Mouse (Mus musculus) hindbrain, postnatal 0 days (tissue): ENCODE data around the gene Pcgf2. TPM values are rescaled to one million over a fixed set of nuclear protein-coding genes. Genes with fewer than 3 reads are reported as not detected.

ENCODE experiments used
- ATAC-seq: fragments of 200-750 bp; cut with Nextera tagmentation; 2 replicates; pipeline ENCODE4 v1.8.0; 2017; ENCODE audit warnings: mild to moderate bottlenecking, moderate TSS enrichment, moderate library complexity
- DNase-seq: peaks from one replicate; pipeline ENCODE4 v3.0.0-alpha.2; 2015; ENCODE audit warnings: low spot score
- H3K27ac ChIP-seq: fragments of 300-500 bp; sonication (generic); 2 replicates; pipeline ENCODE4 v1.5.1; 2014; ENCODE audit warnings: mild to moderate bottlenecking
- H3K27me3 ChIP-seq: fragments of 300-500 bp; sonication (generic); 2 replicates; pipeline ENCODE4 v1.6.1; 2014; ENCODE audit warnings: low read length, mixed read lengths; ENCODE audit not compliant: insufficient read depth
- H3K36me3 ChIP-seq: fragments of 300-500 bp; sonication (generic); 2 replicates; pipeline ENCODE4 v1.6.1; 2014; ENCODE audit warnings: low read length, mixed read lengths; ENCODE audit not compliant: insufficient read depth
- H3K4me1 ChIP-seq: fragments of 300-500 bp; sonication (generic); 2 replicates; pipeline ENCODE4 v1.6.1; 2014; ENCODE audit warnings: antibody characterized with exemption, low read length, mixed read lengths; ENCODE audit not compliant: insufficient read depth
- H3K4me2 ChIP-seq: fragments of 300-500 bp; sonication (generic); 2 replicates; pipeline ENCODE4 v1.6.1; 2014; ENCODE audit warnings: low read depth, mild to moderate bottlenecking, low read length, moderate library complexity, mixed read lengths
- H3K4me3 ChIP-seq: fragments of 300-500 bp; sonication (generic); 2 replicates; pipeline ENCODE4 v1.5.1; 2014; ENCODE audit warnings: low read length
- H3K9ac ChIP-seq: fragments of 300-500 bp; sonication (generic); replicated peaks from 2 replicates; pipeline ENCODE4 v1.6.1; 2014; ENCODE audit warnings: mild to moderate bottlenecking, low read length, moderate library complexity, mixed read lengths
- H3K9me3 ChIP-seq: fragments of 300-500 bp; sonication (generic); 2 replicates; pipeline ENCODE4 v1.6.1; 2016; ENCODE audit warnings: low read length, mixed read lengths
- CTCF ChIP-seq: IDR thresholded peaks from 2 replicates; pipeline ENCODE4 v1.5.1; 2016; ENCODE audit warnings: antibody characterized with exemption, control low read depth, low read depth
- WGBS: fragments of 180-500 bp; shearing (Covaris S2); extraction: QIAGEN DNeasy Blood & Tissue Kit; methylation state at CpG from one replicate; pipeline ENCODE4 v1.1.7; 2014; 5-methylcytosine and 5-hydroxymethylcytosine counted together
- polyA plus RNA-seq: library from polyadenylated mRNA; unstranded; fragments of >200 nt; fragmentation: Nextera tagmentation; extraction: Ambion mirVana; gene quantifications from 2 replicates; pipeline ENCODE4 v1.2.1, GENCODE M21; 2015
- total RNA-seq: library from RNA; depleted of rRNA; stranded (reverse); fragments of >200 nt; gene quantifications from 2 replicates; pipeline ENCODE4 v1.2.3, GENCODE M21; 2014

Pcgf2 gene
- total and polyA plus RNA-seq, 2 experiments from 2014 or later, result 13.3 to 18.0 TPM

DNA sequence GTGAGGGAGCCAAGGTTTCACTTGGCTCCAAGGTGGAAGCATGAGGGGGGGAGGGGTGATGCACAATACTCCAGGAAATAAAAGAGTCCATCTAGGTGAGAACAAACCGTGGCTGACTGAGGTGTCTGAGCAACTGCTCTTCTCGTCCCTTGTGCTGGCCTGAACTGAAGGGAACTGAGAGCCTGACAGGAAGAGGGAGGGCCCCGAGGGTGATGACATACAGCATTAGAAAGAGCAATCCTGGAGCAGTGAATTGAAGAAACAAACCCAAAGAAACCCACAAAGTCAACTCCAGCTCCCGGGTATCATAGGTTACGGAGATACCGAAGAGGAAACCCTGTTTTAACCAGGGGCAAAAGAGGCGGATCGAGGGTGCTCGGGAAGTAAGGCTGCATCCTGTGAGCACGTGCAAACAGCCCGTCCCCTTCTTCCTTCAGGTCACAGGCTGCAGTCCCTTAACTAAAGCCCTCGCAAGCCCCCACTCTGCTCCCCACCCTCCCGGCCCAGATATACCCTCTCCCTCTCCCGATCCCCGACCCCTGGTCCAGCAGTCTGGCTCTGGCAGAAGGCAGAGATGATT is 18.1 kb upstream of the Pcgf2 start:
- Histone ChIP-seq H3K9ac (no peak overlapping the region), H3K27me3 (no peaks in the 10 kb centered on the region), H3K4me1 (no peaks in the 10 kb centered on the region), H3K27ac (no peak overlapping the region), H3K36me3 (peaks cover 60% of the 10 kb centered on the region), H3K9me3 (no peaks in the 10 kb centered on the region), H3K4me3 (no peak overlapping the region), H3K4me2 (no peak overlapping the region)
- WGBS, result 83% methylated on average over 15 of the region's 15 CpGs
- no peak for TF ChIP-seq CTCF
- DNase-seq (no peak), ATAC-seq (no peak)

DNA sequence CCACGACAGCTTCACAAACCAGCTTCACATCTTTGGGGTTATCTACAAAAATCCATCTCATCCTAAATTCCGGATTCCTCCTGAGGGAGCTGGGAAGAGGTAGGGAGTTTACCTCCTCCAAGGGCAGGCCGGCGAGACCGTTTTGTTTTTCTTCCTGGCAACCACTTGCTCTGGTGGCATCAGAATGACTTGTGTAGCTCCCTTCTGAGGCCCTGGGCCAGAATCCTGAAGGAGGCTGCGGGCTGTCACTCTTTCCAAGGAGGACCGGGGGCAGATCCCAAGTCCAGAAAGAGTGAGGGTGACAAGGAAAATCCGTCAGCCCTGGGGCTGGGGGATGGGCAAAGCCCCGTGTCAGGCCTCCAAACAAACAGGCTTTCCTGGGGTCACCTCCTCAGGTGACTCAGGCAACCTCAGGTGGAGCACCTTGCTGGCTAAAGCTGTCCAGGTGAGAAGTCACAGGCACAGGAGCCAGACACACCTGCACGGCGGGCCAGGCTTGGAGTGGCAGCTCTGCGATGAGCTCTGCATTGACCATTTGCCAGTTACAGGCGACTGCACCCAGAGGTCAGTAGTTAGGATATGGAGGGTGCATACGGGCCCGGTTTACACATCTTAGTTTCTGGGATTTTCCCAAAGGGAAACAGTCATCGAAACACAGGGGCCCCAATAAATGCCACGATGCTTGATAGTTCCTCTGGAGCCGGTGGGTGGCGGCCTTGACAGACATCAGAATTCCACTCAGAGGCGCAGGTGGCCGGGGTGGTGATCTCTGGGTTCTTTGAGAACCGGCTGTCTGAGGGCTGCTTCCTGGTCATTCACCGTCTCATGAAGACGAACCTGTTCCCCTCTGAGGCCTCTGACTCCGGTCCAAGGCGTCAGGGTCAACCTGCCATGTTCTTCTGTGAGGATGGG is 17.3 kb upstream of the Pcgf2 start:
- no peak overlapping the region for H3K4me3 ChIP-seq
- no peak overlapping the region for H3K27ac ChIP-seq
- H3K9me3 ChIP-seq, result no peaks in the 10 kb centered on the region
- ATAC-seq (no peak), DNase-seq (no peak)
- no peak overlapping the region for H3K4me2 ChIP-seq
- WGBS, result 87% methylated on average over 26 of the region's 26 CpGs
- no peaks in the 10 kb centered on the region for H3K27me3 ChIP-seq
- TF ChIP-seq CTCF, result no peak
- no peaks in the 10 kb centered on the region for H3K4me1 ChIP-seq
- no peak overlapping the region for H3K9ac ChIP-seq
- peaks cover 64% of the 10 kb centered on the region for H3K36me3 ChIP-seq

DNA sequence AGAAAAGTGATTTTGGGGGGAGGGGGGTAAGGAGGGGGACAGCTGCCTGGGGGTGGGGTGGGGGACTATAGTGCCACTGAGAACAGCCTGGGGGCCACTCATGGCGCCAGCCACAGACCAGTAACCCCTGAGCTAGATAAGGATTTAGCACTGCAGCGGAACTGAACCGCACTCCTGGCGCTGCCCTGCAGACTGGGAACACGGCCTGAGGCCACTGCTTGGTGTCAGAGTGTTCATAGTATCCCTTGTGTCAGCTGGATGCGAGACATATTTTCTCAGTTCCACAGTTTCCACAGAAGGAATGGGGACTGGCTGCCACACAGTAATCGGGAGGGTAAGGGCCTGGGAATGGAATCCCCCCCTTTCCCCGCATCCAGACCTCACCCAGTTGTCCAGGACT is 15.7 kb upstream of the Pcgf2 start:
- WGBS, result 92% methylated on average over 8 of the region's 8 CpGs
- Histone ChIP-seq H3K27ac (no peak overlapping the region), H3K9ac (no peak overlapping the region), H3K4me3 (no peak overlapping the region), H3K9me3 (no peaks in the 10 kb centered on the region), H3K36me3 (peaks cover 57% of the 10 kb centered on the region), H3K27me3 (no peaks in the 10 kb centered on the region), H3K4me1 (no peaks in the 10 kb centered on the region), H3K4me2 (no peak overlapping the region)
- TF ChIP-seq CTCF, result no peak
- ATAC-seq (no peak), DNase-seq (no peak)

DNA sequence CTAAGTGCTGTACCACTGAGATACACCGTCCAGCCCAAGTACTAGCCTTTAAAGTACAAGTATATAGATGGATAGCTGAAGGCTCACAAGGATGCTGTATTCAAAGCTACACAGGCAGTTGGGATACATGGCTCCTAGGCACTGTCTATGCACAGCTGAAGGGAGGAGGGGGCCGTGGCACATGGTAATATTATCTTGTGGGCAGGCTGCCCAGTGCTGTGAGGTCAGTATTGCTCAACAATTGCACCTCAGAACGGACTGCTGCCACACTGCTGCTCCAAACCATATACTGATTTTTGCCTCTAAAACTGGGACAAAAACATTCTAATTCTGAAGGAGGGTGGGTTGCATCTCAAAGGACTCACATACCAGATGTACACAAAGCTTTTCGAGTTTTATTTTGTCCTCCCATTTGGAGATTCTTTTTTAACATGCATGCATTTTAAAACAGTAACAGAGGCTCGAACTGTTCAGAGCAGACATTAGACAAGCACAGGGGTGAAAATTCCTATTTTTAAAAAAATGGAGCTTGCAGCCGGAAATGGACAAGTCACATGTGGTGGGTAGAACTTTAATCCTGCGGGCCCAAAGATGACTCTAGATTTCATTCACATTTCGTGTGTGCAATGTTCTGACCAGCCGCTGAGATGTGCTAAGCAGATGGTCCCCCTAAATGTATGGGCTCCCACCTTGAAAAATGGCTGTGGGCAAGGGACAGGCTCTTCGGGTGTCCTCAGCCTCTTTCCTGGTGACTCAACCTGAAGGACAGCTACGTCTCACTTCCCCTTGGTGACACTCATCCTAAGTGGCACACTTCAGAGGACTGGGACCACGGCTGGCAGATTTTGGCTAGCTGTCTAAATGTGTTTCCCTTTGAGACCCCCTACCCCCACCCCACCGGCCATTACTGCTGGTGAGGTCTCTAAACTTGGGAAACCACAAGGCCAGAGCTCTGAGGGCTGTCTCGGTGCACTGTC is 14.8 kb upstream of the Pcgf2 start:
- TF ChIP-seq CTCF, result no peak
- ATAC-seq (no peak), DNase-seq (no peak)
- no peaks in the 10 kb centered on the region for H3K4me1 ChIP-seq
- peaks cover 50% of the 10 kb centered on the region for H3K36me3 ChIP-seq
- no peak overlapping the region for H3K4me3 ChIP-seq
- H3K9ac ChIP-seq, result no peak overlapping the region
- H3K27me3 ChIP-seq, result no peaks in the 10 kb centered on the region
- no peak overlapping the region for H3K27ac ChIP-seq
- WGBS, result 86% methylated on average over 14 of the region's 14 CpGs
- H3K9me3 ChIP-seq, result no peaks in the 10 kb centered on the region
- H3K4me2 ChIP-seq, result no peak overlapping the region

DNA sequence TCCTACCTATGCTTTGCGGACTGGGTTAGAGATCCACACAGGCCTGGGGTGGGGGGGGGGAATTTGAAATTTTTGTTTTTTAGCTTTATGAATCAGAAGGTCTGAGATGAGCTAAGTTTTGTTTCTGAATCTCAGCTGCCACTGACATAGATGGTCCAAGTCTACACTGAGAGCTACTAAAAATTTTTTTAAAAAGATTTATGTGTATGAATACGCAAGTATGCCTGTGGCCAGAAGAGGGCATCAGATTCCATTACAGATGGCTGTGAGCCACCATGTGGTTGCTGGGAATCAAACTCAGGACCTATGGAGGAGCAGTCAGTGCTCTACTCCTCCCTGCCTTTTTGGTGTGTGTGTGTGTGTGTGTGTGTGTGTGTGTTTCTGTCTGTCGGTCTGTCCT is 14.1 kb upstream of the Pcgf2 start:
- no peak overlapping the region for H3K4me2 ChIP-seq
- no peaks in the 10 kb centered on the region for H3K4me1 ChIP-seq
- ATAC-seq (no peak; the same call in 1 of the 2 replicates), DNase-seq (no peak)
- TF ChIP-seq CTCF, result peak; percentile 48
- no peaks in the 10 kb centered on the region for H3K27me3 ChIP-seq
- H3K4me3 ChIP-seq, result no peak overlapping the region
- H3K27ac ChIP-seq, result no peak overlapping the region
- H3K36me3 ChIP-seq, result peaks cover 43% of the 10 kb centered on the region; the same call in 1 of the 2 replicates
- H3K9ac ChIP-seq, result no peak overlapping the region
- 97% methylated on average over 3 of the region's 3 CpGs for WGBS
- H3K9me3 ChIP-seq, result no peaks in the 10 kb centered on the region

DNA sequence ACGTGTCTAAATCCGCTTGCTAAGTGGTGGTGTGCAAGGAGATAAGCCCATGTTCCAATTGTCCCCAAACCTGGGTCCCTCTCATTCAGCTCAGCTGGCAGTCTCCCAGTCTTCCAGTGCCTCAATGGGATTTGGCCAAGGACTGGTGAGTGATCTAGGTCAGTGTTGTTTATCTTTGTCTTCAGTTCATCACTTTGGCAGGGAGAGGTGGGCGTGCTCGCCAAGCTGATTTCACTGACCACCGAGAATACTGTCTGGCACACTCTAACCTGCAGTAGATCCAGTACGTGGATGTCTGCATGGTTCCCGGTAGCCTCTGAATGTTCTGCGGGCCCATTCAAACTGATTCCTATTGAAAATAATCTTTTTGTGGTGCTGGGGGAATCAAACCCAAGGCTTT is 13.6 kb upstream of the Pcgf2 start:
- Histone ChIP-seq H3K9ac (no peak overlapping the region), H3K9me3 (no peaks in the 10 kb centered on the region), H3K4me1 (no peaks in the 10 kb centered on the region), H3K27ac (no peak overlapping the region), H3K4me3 (no peak overlapping the region), H3K36me3 (peaks cover 39% of the 10 kb centered on the region; the same call in 1 of the 2 replicates), H3K4me2 (no peak overlapping the region), H3K27me3 (no peaks in the 10 kb centered on the region)
- 81% methylated on average over 8 of the region's 8 CpGs for WGBS
- peak; percentile 24 for DNase-seq
- no peak; the same call in 1 of the 2 replicates for ATAC-seq
- no peak for TF ChIP-seq CTCF
